Mouse (Mus musculus) intestine, embryonic 16.5 days (tissue): Measurements from ENCODE around the gene Trim7. TPM values are rescaled to one million over a fixed set of nuclear protein-coding genes. Genes with fewer than 3 reads are reported as not detected.
"Not testable (repeated sequence)": the region's sequence is repeated elsewhere in the genome, so short reads cannot be mapped to it uniquely, and the experiment has no call there.

ENCODE experiments used
- ATAC-seq: fragments of 200-750 bp; cut with Nextera tagmentation; 2 replicates; pipeline ENCODE4 v1.8.0; 2017; ENCODE audit warnings: moderate TSS enrichment, moderate library complexity
- H3K27ac ChIP-seq: fragments of 300-500 bp; sonication (generic); 2 replicates; pipeline ENCODE4 v1.5.1; 2014; ENCODE audit warnings: mild to moderate bottlenecking, low read length
- H3K27me3 ChIP-seq: fragments of 300-500 bp; sonication (generic); replicated peaks from 2 replicates; pipeline ENCODE4 v1.6.1; 2014; ENCODE audit warnings: low read length, control low read depth, mixed read lengths; ENCODE audit not compliant: control insufficient read depth, insufficient read depth
- H3K36me3 ChIP-seq: fragments of 300-500 bp; sonication (generic); 2 replicates; pipeline ENCODE4 v1.6.1; 2014; ENCODE audit warnings: low read length, control low read depth; ENCODE audit not compliant: control insufficient read depth, insufficient read depth
- H3K4me1 ChIP-seq: fragments of 300-500 bp; sonication (generic); 2 replicates; pipeline ENCODE4 v1.6.1; 2014; ENCODE audit warnings: low read length, control low read depth, mixed read lengths; ENCODE audit not compliant: control insufficient read depth, insufficient read depth
- H3K4me2 ChIP-seq: fragments of 300-500 bp; sonication (generic); 2 replicates; pipeline ENCODE4 v1.6.1; 2014; ENCODE audit warnings: low read depth, low read length, control low read depth
- H3K4me3 ChIP-seq: fragments of 300-500 bp; sonication (generic); 2 replicates; pipeline ENCODE4 v1.5.1; 2014; ENCODE audit warnings: mild to moderate bottlenecking, low read length
- H3K9ac ChIP-seq: fragments of 300-500 bp; sonication (generic); 2 replicates; pipeline ENCODE4 v1.6.1; 2014; ENCODE audit warnings: low read depth, low read length
- H3K9me3 ChIP-seq: fragments of 300-500 bp; sonication (generic); 2 replicates; pipeline ENCODE4 v1.6.1; 2016; ENCODE audit warnings: low read length, control low read depth; ENCODE audit not compliant: control insufficient read depth
- WGBS: fragments of 180-500 bp; shearing (Covaris S2); extraction: QIAGEN DNeasy Blood & Tissue Kit; methylation state at CpG from one replicate; pipeline ENCODE4 v1.1.7; 2014; 5-methylcytosine and 5-hydroxymethylcytosine counted together
- polyA plus RNA-seq: library from polyadenylated mRNA; unstranded; fragments of >200 nt; fragmentation: Nextera tagmentation; extraction: Ambion mirVana; gene quantifications from 2 replicates; pipeline ENCODE4 v1.2.1, GENCODE M21; 2015

The Trim7 gene
- polyA plus RNA-seq, 1 experiment from 2014 or later, result 1.2 TPM

GRCm38 (mm10) chr11:48841213-48841612, 15.3 kb downstream of the Trim7 start:
- peaks cover 15% of the 10 kb centered on the region for H3K4me1 ChIP-seq
- no peaks in the 10 kb centered on the region for H3K27me3 ChIP-seq
- no peak overlapping the region for H3K27ac ChIP-seq
- ATAC-seq, result no peak
- no peaks in the 10 kb centered on the region for H3K9me3 ChIP-seq
- no peak overlapping the region for H3K9ac ChIP-seq
- H3K4me2 ChIP-seq, result no peak overlapping the region
- no peak overlapping the region for H3K4me3 ChIP-seq
- WGBS, result 84% methylated on average over 5 of the region's 5 CpGs
- H3K36me3 ChIP-seq, result no peaks in the 10 kb centered on the region

- no peaks in the 10 kb centered on the region for H3K9me3 ChIP-seq
- ATAC-seq, result no peak
- no peak overlapping the region for H3K4me3 ChIP-seq
- no peak overlapping the region for H3K27ac ChIP-seq
- 85% methylated on average over 4 of the region's 4 CpGs for WGBS
- peaks cover 10% of the 10 kb centered on the region for H3K4me1 ChIP-seq
- no peaks in the 10 kb centered on the region for H3K27me3 ChIP-seq
- no peak overlapping the region for H3K4me2 ChIP-seq
- no peak overlapping the region for H3K9ac ChIP-seq
- H3K36me3 ChIP-seq, result no peaks in the 10 kb centered on the region
Observed at GRCm38 (mm10) chr11:48842378-48842792, 16.4 kb downstream of the Trim7 start.

- H3K4me1 ChIP-seq, result peaks cover 9% of the 10 kb centered on the region
- H3K27ac ChIP-seq, result no peak overlapping the region
- H3K9me3 ChIP-seq, result no peaks in the 10 kb centered on the region
- H3K36me3 ChIP-seq, result no peaks in the 10 kb centered on the region
- 0 out of 2 replicates have a peak, but pooled peaks have one; percentile 3 for ATAC-seq
- H3K27me3 ChIP-seq, result no peaks in the 10 kb centered on the region
- H3K4me3 ChIP-seq, result no peak overlapping the region
- WGBS, result 58% methylated on average over 11 of the region's 11 CpGs
- no peak overlapping the region for H3K4me2 ChIP-seq
- H3K9ac ChIP-seq, result no peak overlapping the region
Observed at GRCm38 (mm10) chr11:48843202-48843601, 17.3 kb downstream of the Trim7 start.

- H3K4me3 ChIP-seq, result no peak overlapping the region
- H3K9ac ChIP-seq, result no peak overlapping the region
- H3K27ac ChIP-seq, result no peak overlapping the region
- H3K4me1 ChIP-seq, result 0 out of 2 replicates have a peak, but pooled peaks cover 3% of the 10 kb centered on the region
- no peak for ATAC-seq
- H3K36me3 ChIP-seq, result no peaks in the 10 kb centered on the region
- H3K27me3 ChIP-seq, result no peaks in the 10 kb centered on the region
- WGBS, result 57% methylated on average over 6 of the region's 6 CpGs
- no peaks in the 10 kb centered on the region for H3K9me3 ChIP-seq
- H3K4me2 ChIP-seq, result no peak overlapping the region
Observed at GRCm38 (mm10) chr11:48844309-48844708, 18.4 kb downstream of the Trim7 start.

- Histone ChIP-seq H3K9me3 (no peaks in the 10 kb centered on the region), H3K4me3 (no peak overlapping the region), H3K36me3 (no peaks in the 10 kb centered on the region), H3K27me3 (no peaks in the 10 kb centered on the region; the same call in 1 of the 2 replicates), H3K9ac (no peak overlapping the region), H3K4me2 (no peak overlapping the region), H3K4me1 (0 out of 2 replicates have a peak, but pooled peaks cover 3% of the 10 kb centered on the region), H3K27ac (no peak overlapping the region)
- no peak for ATAC-seq
- 35% methylated on average over 13 of the region's 13 CpGs for WGBS
Observed at GRCm38 (mm10) chr11:48845244-48845815, 19.4 kb downstream of the Trim7 start.

- H3K9me3 ChIP-seq, H3K27me3 ChIP-seq, H3K4me1 ChIP-seq, H3K9ac ChIP-seq, H3K27ac ChIP-seq, H3K36me3 ChIP-seq, ATAC-seq, H3K4me2 ChIP-seq, H3K4me3 ChIP-seq: not testable (repeated sequence)
- WGBS, result 77% methylated on average over 2 of the region's 2 CpGs
Observed at GRCm38 (mm10) chr11:48846362-48846761, 20.4 kb downstream of the Trim7 start.

- 71% methylated on average over 5 of the region's 5 CpGs for WGBS
- H3K27ac ChIP-seq, result no peak overlapping the region
- ATAC-seq, result no peak
Observed at GRCm38 (mm10) chr11:48846881-48847280, 20.9 kb downstream of the Trim7 start.

GRCm38 (mm10) chr11:48850240-48850639, 24.3 kb downstream of the Trim7 start:
- H3K27ac ChIP-seq, result no peak overlapping the region
- 24% methylated on average over 2 of the region's 2 CpGs for WGBS
- ATAC-seq, result no peak
- H3K4me2 ChIP-seq, result no peak overlapping the region
- no peaks in the 10 kb centered on the region; the same call in 1 of the 2 replicates for H3K27me3 ChIP-seq
- H3K4me3 ChIP-seq, result no peak overlapping the region
- peaks cover 17% of the 10 kb centered on the region for H3K4me1 ChIP-seq
- peak overlapping the region; percentile 10; the same call in 1 of the 2 replicates for H3K9ac ChIP-seq
- H3K9me3 ChIP-seq, result no peaks in the 10 kb centered on the region
- no peaks in the 10 kb centered on the region for H3K36me3 ChIP-seq

More at GRCm38 (mm10) chr11:48846881-48847280, 20.9 kb downstream of the Trim7 start:
- no peak overlapping the region for H3K9ac ChIP-seq
- no peaks in the 10 kb centered on the region for H3K9me3 ChIP-seq
- no peaks in the 10 kb centered on the region; the same call in 1 of the 2 replicates for H3K27me3 ChIP-seq
- no peak overlapping the region for H3K4me2 ChIP-seq
- 0 out of 2 replicates have a peak, but pooled peaks cover 3% of the 10 kb centered on the region for H3K4me1 ChIP-seq
- H3K36me3 ChIP-seq, result no peaks in the 10 kb centered on the region
- H3K4me3 ChIP-seq, result no peak overlapping the region

GRCm38 (mm10) chr11:48851270-48851995, 25.5 kb downstream of the Trim7 start:
- 73% methylated on average over 4 of the region's 4 CpGs for WGBS
- no peak overlapping the region for H3K4me2 ChIP-seq
- no peaks in the 10 kb centered on the region; the same call in 1 of the 2 replicates for H3K27me3 ChIP-seq
- no peak overlapping the region for H3K4me3 ChIP-seq
- no peak overlapping the region for H3K9ac ChIP-seq
- no peak overlapping the region for H3K27ac ChIP-seq
- ATAC-seq, result no peak
- H3K9me3 ChIP-seq, result no peaks in the 10 kb centered on the region
- no peaks in the 10 kb centered on the region for H3K36me3 ChIP-seq
- peaks cover 15% of the 10 kb centered on the region for H3K4me1 ChIP-seq
